Mouse (Mus musculus) right cerebral cortex, postnatal 10 days (tissue): ENCODE measurements around the gene Mmp9.

Experiments used
- DNase-seq, 2 experiments: peaks; one replicate each; pipeline ENCODE4 v3.0.0; 2021; ENCODE audit warnings: low spot score in 2 of 2

Mmp9 gene

DNA sequence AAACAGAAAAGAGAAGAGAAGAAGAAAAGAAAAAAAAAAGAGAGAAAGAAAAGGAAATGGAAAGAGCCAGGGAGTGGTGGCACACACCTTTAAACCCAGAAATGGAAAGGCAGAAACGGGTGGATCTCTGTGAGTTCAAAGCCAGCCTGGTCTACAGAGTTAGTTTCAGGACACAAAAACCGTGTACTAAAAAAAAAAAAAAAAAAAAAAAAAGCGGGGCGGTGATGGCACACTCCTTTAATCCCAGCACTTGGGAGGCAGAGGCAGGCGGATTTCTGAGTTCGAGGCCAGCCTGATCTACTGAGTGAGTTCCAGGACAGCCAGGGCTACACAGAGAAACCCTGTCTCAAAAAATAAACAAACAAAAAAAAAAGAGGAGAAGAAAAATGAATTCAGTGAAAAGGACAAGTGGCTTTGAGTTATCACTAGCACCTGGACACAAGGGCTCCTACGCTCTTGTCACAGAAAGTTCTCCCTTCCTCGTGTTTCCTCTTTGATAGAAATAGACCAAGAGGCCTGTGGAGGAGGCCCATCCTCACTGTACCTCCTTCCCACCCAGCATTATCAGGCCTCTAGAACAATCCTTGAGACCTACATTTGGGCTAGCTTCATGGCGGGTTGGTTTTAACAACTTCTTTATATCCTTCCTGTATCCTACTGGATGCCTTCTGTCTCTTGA, 27.7 kb upstream of the Mmp9 start:
- no peak for DNase-seq

DNA sequence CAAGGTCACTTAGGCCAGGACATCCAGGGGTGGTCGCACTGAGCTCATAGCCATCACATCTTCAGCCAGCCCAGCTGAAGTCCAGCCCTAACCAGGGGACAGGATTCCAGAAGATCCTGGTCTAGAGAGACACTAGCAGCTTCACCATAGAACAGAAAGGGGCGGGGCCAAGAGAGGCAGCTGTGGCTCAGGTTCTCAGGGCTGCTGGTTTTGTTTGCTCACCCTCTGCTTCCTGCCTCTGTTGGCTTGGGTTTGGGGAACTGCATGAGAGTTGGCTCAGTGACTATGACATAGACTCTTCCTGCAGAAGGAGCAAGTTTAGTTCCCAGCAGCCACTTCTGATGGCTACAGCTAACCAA, 27.2 kb upstream of the Mmp9 start:
- DNase-seq = no peak

DNA sequence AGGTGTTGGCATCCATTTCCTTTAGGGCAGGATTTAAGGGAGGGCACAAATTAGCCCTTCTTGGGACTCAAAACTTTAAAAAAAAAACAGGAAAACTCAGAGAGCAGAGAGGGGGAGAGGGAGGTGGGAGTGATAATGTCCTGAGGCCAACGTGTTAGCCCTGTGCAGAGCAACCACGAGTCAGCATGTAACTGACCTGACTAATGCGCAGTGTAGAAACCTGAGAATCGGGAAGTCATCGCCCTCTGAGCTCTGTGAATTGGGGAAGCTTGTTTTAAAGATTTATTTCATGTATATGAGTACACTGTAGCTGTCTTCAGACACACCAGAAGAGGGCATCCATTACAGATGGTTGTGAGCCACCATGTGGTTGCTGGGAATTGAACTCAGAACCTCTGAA, 23.8 kb upstream of the Mmp9 start:
- no peak for DNase-seq

DNA sequence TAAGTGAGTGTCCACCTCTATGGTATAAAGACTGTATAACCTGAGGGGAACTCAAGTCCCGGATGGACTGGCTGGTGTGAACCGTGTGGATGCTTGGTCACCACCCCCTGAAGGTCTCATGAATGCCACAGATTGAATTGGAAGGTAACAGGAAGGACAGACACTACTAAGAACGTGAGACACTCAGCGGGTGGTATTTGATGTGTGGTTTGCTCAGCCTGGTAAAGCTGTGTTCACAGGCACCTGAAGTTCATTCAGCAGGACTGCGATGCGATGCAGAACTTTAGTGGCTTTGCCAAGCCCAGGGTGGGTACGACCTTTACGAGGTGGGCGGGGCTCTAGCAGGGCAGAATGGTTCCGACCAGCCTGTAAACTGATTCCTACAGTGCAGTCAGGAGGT, 23.2 kb upstream of the Mmp9 start:
- no peak for DNase-seq

DNA sequence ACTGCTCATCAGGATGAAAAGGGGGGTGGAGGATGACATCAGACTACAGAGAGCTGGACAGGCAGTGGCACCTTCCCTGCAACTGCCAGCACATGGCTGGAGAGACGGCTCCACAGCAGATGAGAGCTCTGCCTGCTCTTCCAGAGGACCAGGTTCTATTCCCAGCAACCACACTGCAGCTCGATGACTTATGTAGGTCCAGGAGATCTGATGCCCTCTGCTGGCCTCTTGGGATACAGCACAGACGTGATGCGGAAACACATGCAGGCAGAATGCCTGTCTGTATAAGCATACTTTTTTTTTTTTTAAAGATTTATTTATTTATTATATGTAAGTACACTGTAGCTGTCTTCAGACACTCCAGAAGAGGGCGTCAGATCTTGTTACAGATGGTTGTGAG, 22.3 kb upstream of the Mmp9 start:
- no peak for DNase-seq

DNA sequence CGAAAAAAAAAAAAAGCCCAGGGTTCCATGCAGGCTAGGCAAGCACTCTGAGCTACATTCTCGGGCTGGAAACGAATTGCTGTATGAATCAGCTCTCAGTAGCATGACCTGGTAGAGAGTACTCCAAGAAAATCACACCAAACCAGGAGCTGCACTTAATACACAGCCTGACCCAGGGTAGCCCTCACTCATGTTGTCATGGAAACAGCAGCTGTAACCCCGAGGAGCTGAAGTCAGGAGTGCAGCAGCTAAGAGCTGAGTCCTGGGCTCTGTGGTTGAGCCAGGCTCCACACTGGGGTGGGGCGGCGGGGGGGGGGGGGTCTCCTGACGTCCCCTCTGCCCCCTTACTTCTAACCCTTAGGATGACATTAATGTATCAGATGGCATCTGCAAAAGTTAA, 18.6 kb upstream of the Mmp9 start:
- no peak for DNase-seq

DNA sequence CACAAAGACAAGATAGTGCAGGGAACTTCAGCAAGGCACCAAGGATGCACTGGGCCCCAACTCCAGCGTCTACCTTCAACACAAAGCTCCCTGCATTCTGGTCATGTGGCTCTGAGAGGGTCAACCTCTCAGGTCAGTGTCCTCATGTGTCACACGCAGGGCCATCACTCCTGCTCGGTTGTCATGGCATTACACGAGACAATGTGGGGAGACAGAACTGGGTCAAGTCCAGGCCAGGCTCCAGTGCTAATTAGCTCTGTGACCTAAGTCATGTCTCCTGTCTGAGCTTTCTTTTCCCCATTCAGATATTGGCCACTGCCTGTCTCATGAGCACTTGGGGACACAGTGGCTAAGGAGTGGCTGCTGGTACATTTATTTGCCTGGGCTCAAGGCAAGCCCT, 17.3 kb upstream of the Mmp9 start:
- no peak for DNase-seq

DNA sequence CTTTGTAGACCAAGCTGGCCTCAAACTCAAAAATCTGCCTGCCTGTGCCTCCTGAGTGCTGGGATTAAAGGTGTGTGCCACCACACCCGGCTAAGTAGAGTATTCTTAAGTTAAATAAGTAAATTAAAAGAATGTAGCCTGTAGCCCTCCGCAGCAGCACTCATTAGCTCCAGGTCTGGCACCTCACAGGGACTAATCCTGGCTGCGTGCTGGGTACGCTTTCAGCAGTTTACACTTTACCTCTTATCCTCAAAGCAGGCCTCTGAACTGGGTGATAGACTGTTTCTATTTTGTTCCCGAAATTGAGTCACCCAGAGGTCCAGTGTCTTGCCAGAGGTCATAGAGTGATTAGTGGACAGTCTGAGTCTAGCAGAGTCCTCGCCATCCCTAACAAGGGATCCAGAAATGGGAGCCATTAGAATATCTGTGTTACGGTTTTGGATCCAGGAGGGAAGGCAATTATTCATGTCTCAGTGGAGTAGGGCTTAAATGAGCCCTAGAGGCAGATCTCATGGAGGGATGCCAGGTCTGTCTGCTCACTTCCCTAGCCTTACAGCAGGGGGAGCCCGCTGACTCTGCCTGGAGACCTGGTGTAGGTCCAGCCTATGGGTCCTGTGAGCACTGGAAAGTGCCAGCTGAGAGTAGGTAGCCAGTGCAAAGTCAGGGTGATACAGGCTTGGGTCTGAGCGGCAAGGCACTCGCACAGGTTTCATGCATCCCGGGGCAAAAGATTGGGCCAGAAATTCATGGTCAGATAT, 16.3 kb upstream of the Mmp9 start:
- peak; percentile 88 to 90 for DNase-seq

DNA sequence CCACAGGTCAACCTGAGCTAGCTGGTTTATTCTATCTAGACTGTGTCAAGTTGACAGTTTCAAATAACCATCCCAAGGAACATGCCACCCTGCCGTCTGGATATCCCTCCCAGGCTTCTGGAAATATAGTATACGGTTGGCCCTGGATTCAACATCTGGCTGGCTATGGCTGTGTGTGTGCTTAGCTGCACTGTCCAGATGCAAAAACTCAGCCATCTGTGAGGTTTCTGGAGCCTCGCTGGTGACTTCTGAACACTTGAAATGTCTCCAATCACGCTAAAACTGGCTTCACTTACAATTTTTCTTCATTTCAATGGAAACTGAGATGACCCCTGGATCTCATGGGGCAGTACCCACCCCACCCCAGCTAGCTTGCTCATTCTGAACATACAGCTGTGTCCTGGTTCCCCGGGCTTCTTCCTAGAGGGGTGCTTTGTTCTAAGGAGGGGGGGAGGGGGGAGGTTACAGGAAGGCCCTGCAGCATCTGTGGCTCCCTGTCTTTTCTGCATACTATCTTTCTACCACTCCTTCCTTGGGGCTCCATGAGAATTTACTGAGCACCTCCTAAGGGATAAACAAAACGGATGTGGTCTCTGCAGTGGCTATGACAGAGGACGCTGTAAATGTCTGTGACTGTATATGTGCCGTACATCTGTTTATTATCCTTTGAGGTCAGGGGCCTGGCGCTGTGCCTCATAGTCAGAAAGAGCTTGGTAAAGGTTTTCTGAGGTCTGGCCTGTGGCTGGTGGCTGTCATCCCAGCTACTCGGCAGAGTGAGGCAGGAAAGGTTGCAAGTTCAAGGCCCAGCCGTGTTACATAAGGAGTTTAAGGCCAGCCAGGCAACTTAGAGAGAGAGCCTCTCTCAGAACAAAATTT, 9.6 kb upstream of the Mmp9 start:
- DNase-seq = no peak

DNA sequence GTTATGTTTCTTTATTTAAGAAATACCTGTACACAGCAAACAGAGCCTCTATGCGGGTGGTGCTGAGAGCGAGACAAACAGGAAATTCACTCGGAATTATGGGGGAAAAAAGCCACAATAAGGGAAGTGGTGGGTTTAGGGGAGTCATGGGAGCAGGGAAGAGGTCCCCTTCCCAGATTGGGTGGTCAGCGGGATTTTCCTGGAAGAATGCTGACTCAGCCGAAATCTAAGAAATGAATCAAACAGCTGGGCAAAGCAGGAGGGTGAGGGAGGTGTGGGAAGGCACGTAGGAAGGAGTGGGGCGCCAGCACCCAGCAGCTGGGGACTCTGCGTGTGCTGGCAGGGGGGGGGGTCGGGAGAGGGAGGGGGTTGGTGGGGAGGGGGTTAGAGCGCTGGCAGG, 7.0 kb upstream of the Mmp9 start:
- DNase-seq = no peak

DNA sequence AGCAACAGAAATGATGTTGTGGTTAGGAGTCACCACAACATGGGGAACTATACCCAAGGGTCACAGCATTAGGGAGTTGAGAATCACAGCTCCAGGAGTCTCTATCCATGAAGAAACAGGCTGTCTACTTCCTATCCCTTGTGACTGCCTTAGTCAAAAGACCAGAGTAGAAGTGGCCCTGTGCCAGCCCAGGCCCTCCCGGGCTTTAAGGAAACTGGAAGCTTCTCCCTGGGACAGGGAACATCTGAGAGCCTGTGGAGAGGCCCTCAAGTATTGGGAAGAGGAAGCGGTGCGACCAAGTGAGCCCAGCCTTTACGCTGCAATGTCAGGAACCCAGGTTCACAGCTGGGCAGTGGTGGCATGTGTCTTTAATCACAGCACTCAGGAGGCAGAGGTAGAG, 4.6 kb upstream of the Mmp9 start:
- no peak for DNase-seq

DNA sequence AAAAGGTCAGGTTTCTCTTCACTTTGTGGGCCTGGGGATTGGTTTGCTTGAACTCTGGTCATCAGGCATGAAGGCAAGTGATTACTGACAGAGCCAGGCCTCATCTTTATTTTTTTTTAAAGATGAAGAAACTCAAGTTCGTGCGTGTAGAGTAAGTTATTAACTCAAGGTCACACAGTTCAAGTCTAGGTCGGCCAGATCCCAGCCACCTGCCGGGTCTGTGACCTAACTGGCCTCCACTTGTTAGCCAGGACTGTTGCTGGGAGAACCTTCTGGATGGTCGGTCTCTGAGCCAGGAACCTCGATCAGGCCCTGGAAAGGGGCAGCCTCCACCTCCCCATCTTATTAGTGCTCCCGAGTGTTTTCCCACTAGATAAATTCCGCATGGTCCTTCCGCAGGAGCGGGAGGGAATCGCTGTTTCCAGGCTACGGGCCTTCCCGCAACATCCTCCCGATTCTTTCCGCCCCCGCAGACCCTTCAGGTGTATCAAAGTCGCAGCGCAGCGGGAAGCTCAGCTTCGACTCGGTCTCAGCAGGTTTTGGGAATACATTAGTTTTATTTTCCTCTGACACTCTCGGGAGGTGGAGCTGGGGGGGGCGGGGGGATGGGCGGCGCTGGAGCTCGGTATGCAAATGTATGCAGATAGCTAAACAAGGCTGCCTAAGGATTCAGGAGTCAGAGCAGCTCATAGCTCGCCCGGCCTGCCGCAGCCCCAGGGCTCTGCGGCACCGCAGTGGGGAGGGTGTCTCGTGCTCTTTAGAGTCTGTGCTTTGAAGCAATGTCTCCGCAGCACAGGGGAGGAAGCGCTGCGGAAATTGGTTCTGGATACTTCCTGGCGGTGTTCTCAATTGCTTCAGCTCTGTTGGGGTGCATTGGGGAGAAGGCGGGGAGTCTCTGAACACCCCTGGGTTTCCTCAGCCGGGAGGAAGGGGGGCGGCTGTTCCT, 2.2 kb upstream of the Mmp9 start:
- peak; percentile 75 to 78 for DNase-seq

DNA sequence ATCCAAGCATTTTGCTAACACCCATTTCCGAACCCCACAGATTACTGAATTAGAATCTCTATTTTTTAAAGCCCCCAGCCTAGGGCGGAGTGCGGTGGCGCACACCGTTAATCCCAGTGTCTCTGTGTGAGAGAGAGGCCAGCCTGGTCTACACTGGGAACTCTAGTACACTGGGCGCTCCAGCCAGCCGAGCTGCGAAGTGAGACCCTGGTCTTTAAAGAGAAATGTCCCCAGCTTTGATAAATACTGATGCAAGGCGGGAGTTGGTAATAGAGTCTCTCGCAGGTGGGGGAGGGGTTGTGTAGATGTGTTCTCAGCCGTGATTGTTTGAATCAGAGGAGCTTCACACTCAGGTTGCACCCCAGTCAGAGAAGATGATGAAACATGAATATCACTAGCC, 1.5 kb upstream of the Mmp9 start:
- no peak for DNase-seq

DNA sequence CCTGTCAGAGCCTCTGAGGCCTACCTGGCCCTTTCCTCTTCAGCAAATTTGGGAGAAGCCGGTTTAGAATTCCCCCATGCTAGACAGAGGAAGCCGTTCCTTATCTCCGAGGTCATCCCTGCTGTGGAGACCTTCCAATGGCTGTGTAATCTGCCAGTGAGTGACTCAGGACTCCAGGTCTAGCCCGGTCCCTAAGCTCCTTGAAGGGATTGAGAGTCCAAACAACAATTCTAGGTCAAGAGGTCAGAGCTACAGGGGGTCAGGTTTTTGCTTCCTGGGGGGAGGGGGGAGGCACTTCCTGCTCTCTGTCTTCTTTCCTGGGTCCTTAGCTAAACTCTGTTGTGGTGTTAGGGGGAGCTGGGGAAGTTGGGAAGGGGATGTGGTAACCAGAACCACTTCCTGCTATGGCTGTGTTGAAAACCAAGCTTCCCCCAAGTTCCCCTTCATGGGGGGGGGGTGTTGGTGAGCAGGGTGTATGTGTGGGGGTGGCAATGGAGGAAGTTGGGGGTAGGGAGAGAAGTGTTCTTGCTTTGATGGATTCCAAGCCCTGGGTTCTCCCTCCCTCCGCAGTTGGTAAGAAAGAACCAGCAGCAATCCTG, 2.2 kb downstream of the Mmp9 start:
- DNase-seq = no peak

DNA sequence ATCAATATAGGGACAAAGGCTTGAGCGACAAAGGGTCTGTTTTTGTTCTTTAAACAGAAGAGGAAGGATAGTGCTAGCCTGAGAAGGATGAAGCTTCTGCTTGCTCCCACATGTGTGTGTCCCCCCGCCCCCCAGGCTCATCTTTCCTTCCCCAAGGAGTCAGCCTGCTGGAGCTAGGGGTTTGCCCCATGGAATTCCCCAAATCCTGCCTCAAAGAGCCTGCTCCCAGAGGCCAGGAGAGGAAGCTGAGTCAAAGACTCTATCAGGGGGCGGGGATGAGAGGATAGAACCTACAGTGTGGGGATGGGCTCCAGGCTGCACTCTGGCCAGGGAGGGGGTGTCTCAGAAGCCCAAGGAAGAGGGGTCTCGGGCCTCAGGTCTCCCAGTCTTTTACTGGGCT, 6.9 kb downstream of the Mmp9 start:
- DNase-seq = no peak

DNA sequence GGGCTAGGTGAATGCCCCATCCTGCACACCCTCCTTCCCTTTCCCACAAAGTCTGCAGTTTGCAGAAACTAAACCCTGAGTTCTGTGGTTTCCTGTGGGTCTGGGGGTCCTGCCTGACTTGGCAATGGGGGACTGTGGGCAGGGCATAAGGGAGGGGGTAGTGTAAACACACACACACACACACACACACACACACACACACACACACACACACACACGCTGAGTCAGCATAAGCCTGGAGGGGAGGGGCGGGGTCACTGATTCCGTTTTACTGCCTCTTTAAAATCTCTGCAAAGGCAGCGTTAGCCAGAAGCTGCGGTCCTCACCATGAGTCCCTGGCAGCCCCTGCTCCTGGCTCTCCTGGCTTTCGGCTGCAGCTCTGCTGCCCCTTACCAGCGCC, 7.3 kb downstream of the Mmp9 start:
- DNase-seq = no peak

DNA sequence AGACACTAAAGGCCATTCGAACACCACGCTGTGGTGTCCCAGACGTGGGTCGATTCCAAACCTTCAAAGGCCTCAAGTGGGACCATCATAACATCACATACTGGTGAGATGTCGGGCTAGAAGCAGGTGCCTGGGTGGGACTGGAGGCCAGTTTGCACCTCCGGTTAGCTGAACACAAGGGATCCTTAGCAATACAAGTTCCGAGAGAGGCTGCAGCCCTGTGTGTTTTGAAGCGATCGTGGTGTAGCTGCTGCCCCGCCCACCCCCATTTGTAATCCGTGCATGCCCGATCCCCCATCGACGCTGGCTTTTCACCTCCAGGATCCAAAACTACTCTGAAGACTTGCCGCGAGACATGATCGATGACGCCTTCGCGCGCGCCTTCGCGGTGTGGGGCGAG, 8.4 kb downstream of the Mmp9 start:
- no peak for DNase-seq

DNA sequence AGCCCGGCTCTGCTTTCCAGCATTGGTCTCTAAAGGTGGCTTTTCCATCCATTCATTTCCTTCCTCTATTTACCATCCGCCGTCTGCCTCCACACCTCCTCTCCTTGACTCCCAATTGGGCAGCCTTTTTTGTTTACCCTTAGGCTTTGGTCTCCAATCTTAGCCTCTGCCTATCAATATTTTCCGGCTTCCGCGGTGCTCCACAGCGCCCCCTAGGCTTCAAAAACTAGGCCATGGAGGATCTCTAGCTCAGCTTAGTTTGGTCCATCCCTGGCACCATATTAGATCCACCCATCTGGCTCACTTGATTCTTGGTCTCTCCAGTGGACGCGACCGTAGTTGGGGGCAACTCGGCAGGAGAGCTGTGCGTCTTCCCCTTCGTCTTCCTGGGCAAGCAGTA, 9.9 kb downstream of the Mmp9 start:
- no peak for DNase-seq

DNA sequence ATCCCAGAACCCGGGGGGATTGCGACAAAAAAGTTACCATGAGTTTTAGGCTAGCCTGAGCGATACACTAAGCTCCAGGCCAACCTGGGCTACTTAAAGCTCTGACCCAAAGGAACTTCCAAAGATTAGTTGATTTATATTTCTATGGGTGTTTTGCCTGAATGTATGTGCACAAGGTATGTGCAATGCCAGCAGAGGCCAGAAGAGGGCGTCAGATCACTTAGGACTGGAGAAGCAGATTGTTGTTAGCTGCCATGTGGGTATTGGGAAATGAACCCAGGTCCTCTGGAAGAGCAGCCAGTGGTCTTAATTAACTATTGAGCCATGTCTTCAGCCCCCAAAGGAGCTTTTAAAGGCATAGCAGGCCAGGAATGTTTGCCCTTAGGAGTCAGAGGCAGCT, 11.2 kb downstream of the Mmp9 start:
- no peak for DNase-seq

DNA sequence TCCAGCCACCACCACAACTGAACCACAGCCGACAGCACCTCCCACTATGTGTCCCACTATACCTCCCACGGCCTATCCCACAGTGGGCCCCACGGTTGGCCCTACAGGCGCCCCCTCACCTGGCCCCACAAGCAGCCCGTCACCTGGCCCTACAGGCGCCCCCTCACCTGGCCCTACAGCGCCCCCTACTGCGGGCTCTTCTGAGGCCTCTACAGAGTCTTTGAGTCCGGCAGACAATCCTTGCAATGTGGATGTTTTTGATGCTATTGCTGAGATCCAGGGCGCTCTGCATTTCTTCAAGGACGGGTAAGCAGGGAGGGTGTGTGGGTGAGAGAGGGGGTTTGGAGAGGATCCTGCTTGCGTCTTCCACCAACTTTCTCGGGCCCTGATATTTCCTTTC, 11.9 kb downstream of the Mmp9 start:
- no peak for DNase-seq

DNA sequence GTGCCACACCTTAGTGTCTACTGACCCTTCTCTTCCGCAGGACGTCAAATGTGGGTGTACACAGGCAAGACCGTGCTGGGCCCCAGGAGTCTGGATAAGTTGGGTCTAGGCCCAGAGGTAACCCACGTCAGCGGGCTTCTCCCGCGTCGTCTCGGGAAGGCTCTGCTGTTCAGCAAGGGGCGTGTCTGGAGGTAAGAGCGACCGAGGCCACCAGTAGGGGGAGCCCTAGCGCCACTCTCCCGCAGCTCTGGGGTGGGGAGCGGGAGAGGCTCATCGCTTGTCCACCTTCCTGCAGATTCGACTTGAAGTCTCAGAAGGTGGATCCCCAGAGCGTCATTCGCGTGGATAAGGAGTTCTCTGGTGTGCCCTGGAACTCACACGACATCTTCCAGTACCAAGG, 12.6 kb downstream of the Mmp9 start:
- peak; percentile 71 to 83 for DNase-seq
